Mouse (Mus musculus) liver, postnatal 0 days (tissue): Measurements from ENCODE around the gene Gm9837. TPM values are rescaled to one million over a fixed set of nuclear protein-coding genes. Genes with fewer than 3 reads are reported as not detected.
"Not testable (repeated sequence)": the region's sequence is repeated elsewhere in the genome, so short reads cannot be mapped to it uniquely, and the experiment has no call there.

Source experiments
- ATAC-seq: fragments of 200-750 bp; cut with Nextera tagmentation; 2 replicates; pipeline ENCODE4 v1.8.0; 2017; ENCODE audit warnings: mild to moderate bottlenecking, moderate library complexity
- DNase-seq: peaks from one replicate; pipeline ENCODE4 v3.0.0-alpha.2; 2016
- H3K27ac ChIP-seq: fragments of 300-500 bp; sonication (generic); 2 replicates; pipeline ENCODE4 v1.5.1; 2014; ENCODE audit warnings: antibody characterized with exemption, moderate library complexity, mild to moderate bottlenecking, low read depth
- H3K27me3 ChIP-seq: fragments of 300-500 bp; sonication (generic); 2 replicates; pipeline ENCODE4 v1.6.1; 2014; ENCODE audit warnings: low read length, control low read depth, mixed read lengths; ENCODE audit not compliant: insufficient read depth
- H3K36me3 ChIP-seq: fragments of 300-500 bp; sonication (generic); replicated peaks from 2 replicates; pipeline ENCODE4 v1.6.1; 2014; ENCODE audit warnings: mild to moderate bottlenecking, control low read depth, low read length, moderate library complexity, mixed read lengths; ENCODE audit not compliant: insufficient read depth
- H3K4me1 ChIP-seq: fragments of 300-500 bp; sonication (generic); 2 replicates; pipeline ENCODE4 v1.6.1; 2014; ENCODE audit warnings: antibody characterized with exemption, mild to moderate bottlenecking, control low read depth; ENCODE audit not compliant: insufficient read depth
- H3K4me2 ChIP-seq: fragments of 300-500 bp; sonication (generic); 2 replicates; pipeline ENCODE4 v1.6.1; 2014; ENCODE audit warnings: low read depth, mild to moderate bottlenecking, low read length, moderate library complexity, mixed read lengths
- H3K4me3 ChIP-seq: fragments of 300-500 bp; sonication (generic); 2 replicates; pipeline ENCODE4 v1.5.1; 2014; ENCODE audit warnings: low read depth, low read length
- H3K9ac ChIP-seq: fragments of 300-500 bp; sonication (generic); replicated peaks from 2 replicates; pipeline ENCODE4 v1.6.1; 2014; ENCODE audit warnings: mild to moderate bottlenecking, moderate library complexity
- H3K9me3 ChIP-seq: fragments of 300-500 bp; sonication (generic); 2 replicates; pipeline ENCODE4 v1.6.1; 2016; ENCODE audit warnings: mild to moderate bottlenecking, control low read depth, low read length, mixed read lengths
- CTCF ChIP-seq: sonication (generic); IDR thresholded peaks from 2 replicates; pipeline ENCODE4 v1.5.1; 2016; ENCODE audit warnings: antibody characterized with exemption, low read depth
- EP300 ChIP-seq: IDR thresholded peaks from 2 replicates; pipeline ENCODE4 v1.6.1; 2016; ENCODE audit warnings: antibody characterized with exemption, low read depth, mild to moderate bottlenecking
- WGBS: fragments of 180-500 bp; shearing (Covaris S2); extraction: QIAGEN DNeasy Blood & Tissue Kit; methylation state at CpG from one replicate; pipeline ENCODE4 v1.1.7; 2014; ENCODE audit not compliant: insufficient replicate concordance; 5-methylcytosine and 5-hydroxymethylcytosine counted together
- polyA plus RNA-seq: library from polyadenylated mRNA; unstranded; fragments of >200 nt; fragmentation: Nextera tagmentation; extraction: Ambion mirVana; gene quantifications from 2 replicates; pipeline ENCODE4 v1.2.1, GENCODE M21; 2015

Gm9837 gene
- polyA plus RNA-seq, 1 experiment from 2014 or later = not detected

GRCm38 (mm10) chr11:53431347-53432056, 38.8 kb downstream of the Gm9837 start:
- H3K4me2 ChIP-seq = peak overlapping the region; percentile 76
- no peaks in the 10 kb centered on the region for H3K27me3 ChIP-seq
- DNase-seq (no peak), ATAC-seq (peak; percentile 4)
- no peaks in the 10 kb centered on the region for H3K9me3 ChIP-seq
- no peak for TF ChIP-seq CTCF
- TF ChIP-seq EP300 = peak; percentile 66
- WGBS = 13% methylated on average over 9 of the region's 9 CpGs
- H3K27ac ChIP-seq = peak overlapping the region; percentile 98
- H3K9ac ChIP-seq = peak overlapping the region; percentile 49
- H3K36me3 ChIP-seq = peaks cover 9% of the 10 kb centered on the region
- H3K4me1 ChIP-seq = peaks cover 33% of the 10 kb centered on the region
- H3K4me3 ChIP-seq = peak overlapping the region; percentile 92

- H3K4me1 ChIP-seq = peaks cover 35% of the 10 kb centered on the region
- H3K4me3 ChIP-seq = peak within 1 kb of the TSS; percentile 92
- under 1% methylated on average over 44 of the region's 44 CpGs for WGBS
- TF ChIP-seq CTCF (no peak; the same call in 1 of the 2 replicates), EP300 (peak; percentile 83)
- peak; percentile 89 for ATAC-seq
- peak within 1 kb of the TSS; percentile 76 for H3K4me2 ChIP-seq
- H3K9me3 ChIP-seq = no peaks in the 10 kb centered on the region
- H3K27me3 ChIP-seq = no peaks in the 10 kb centered on the region
- peak within 1 kb of the TSS; percentile 98 for H3K27ac ChIP-seq
- peaks cover 9% of the 10 kb centered on the region for H3K36me3 ChIP-seq
- peak; percentile 99 for DNase-seq
- H3K9ac ChIP-seq = peak within 1 kb of the TSS; percentile 92
Measured at GRCm38 (mm10) chr11:53430670-53431346, 39.5 kb downstream of the Gm9837 start, which contains the start of the genes Uqcrq and Gdf9. Uqcrq (minus strand) TSS chr11:53430831. Gdf9 (plus strand) TSS chr11:53431023.

DNA sequence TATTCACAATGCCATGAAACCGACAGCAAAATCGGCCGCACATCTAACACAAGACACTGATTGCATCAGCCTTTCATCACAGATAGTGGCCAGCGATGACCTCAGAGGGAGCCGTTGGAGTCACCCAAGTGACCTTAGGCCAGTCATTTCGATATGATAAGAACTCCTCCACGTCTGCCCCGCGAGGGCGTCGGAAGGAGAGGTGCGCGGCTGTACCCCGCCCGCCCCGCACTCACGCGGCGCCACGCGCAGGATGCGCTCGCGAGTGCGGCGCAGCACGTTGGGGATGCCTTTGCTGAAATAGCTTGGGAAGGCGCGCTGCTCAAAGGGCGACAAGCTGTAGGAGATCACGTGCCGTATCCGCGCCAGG, 40.0 kb downstream of the Gm9837 start:
- Histone ChIP-seq H3K4me1 (peaks cover 36% of the 10 kb centered on the region), H3K9ac (peak overlapping the region; percentile 92), H3K9me3 (no peaks in the 10 kb centered on the region), H3K36me3 (peaks cover 9% of the 10 kb centered on the region), H3K4me2 (peak overlapping the region; percentile 76), H3K27ac (peak overlapping the region; percentile 98), H3K4me3 (peak overlapping the region; percentile 92), H3K27me3 (no peaks in the 10 kb centered on the region)
- peak; percentile 54 for ATAC-seq
- TF ChIP-seq CTCF (0 out of 2 replicates have a peak, but pooled peaks have one; percentile 3), EP300 (no peak)
- WGBS = under 1% methylated on average over 34 of the region's 34 CpGs
- DNase-seq = no peak

DNA sequence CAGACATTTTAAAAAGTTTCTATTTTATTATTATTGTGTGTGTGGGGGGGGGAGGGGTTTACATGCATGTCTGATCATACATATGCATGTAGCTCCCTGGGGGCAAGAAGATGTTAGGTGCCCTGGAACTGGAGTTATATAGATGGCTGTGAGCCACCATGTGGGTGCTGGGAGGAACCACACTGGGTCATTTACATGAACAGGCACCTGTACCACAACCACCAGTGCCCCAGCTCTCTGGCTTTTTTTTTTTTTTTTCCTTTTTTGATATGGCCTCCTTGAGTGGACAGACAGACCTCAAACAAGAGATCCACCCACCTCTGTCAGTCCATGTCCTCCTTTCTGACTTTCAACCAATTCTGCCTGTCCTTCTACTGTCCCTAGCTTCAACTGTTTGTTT, 41.1 kb downstream of the Gm9837 start:
- Histone ChIP-seq H3K4me2 (peak overlapping the region; percentile 76), H3K9ac (peak overlapping the region; percentile 92), H3K36me3 (peaks cover 9% of the 10 kb centered on the region), H3K27me3 (no peaks in the 10 kb centered on the region), H3K4me3 (peak overlapping the region; percentile 92; the same call in 1 of the 2 replicates), H3K9me3 (no peaks in the 10 kb centered on the region), H3K27ac (peak overlapping the region; percentile 98), H3K4me1 (peaks cover 36% of the 10 kb centered on the region)
- no peak for ATAC-seq
- no peak for TF ChIP-seq EP300
- TF ChIP-seq CTCF = no peak
- DNase-seq = no peak

GRCm38 (mm10) chr11:53428716-53429057, 41.6 kb downstream of the Gm9837 start:
- ATAC-seq (no peak), DNase-seq (no peak)
- Histone ChIP-seq H3K27ac (no peak overlapping the region), H3K9ac (no peak overlapping the region), H3K4me1 (peaks cover 39% of the 10 kb centered on the region), H3K4me3 (no peak overlapping the region), H3K4me2 (no peak overlapping the region), H3K9me3 (no peaks in the 10 kb centered on the region), H3K27me3 (no peaks in the 10 kb centered on the region), H3K36me3 (peaks cover 9% of the 10 kb centered on the region)
- WGBS = 93% methylated on average over 5 of the region's 5 CpGs
- TF ChIP-seq CTCF (no peak), EP300 (no peak)

DNA sequence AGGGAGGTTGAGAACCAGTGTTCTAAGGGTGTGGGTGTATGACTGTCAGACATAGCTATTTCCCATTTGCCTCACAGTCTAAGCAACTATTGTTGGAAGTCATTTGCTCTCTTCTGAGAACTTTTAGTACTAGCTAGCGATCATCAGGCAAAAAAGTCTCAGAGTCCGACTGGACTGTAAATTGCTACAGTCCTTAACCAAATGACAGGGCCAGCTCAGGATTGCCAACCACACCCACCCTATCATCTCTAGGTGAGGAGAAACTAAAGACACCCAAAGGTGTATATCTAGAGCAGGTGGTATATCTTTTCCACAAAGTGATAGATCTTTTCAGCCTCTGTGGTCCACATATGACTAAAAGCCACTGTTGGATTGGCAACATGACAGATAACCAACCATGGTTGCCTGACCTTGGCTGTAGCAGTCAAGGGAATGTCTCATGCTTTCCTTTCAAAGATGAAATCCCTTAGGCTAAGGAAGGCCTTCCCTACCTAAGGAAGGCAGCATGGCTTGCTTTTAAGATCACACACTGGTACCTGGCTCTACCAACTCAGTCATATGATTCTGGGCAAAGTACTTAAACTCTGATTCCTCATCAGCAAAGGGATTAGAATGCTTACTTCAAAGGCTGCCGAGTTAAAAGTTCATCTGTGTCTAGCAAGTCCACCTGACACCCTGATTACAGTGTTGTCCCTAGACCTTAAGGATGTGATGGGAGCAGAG, 42.1 kb downstream of the Gm9837 start:
- peaks cover 35% of the 10 kb centered on the region for H3K4me1 ChIP-seq
- no peak overlapping the region for H3K27ac ChIP-seq
- TF ChIP-seq CTCF (no peak), EP300 (no peak)
- H3K4me3 ChIP-seq = no peak overlapping the region
- 88% methylated on average over 3 of the region's 3 CpGs for WGBS
- H3K27me3 ChIP-seq = no peaks in the 10 kb centered on the region
- H3K36me3 ChIP-seq = peaks cover 9% of the 10 kb centered on the region
- ATAC-seq = no peak
- H3K9ac ChIP-seq = no peak overlapping the region
- H3K9me3 ChIP-seq = no peaks in the 10 kb centered on the region
- no peak for DNase-seq
- no peak overlapping the region for H3K4me2 ChIP-seq

DNA sequence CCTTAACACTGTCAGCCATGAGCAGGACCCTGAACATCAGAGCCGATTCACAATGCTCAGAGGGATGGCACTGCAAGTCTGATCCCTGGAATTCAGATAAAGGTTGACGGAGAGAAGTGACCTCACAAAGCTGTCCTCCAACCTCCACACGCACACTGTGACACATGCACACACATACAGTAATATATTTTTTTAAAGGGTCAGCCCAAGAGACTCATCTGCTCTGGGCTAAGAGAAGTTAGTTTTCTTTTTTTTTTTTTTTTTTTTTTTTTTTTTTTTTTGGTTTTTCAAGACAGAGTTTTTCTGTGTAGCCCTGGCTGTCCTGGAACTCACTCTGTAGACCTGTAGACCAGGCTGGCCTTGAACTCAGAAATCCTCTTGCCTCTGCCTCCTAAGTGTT, 43.4 kb downstream of the Gm9837 start:
- not testable (repeated sequence) for H3K36me3 ChIP-seq, H3K9me3 ChIP-seq, ATAC-seq, H3K27ac ChIP-seq, H3K4me2 ChIP-seq, DNase-seq, H3K4me3 ChIP-seq, H3K9ac ChIP-seq, H3K27me3 ChIP-seq
- WGBS = 82% methylated on average over 3 of the region's 3 CpGs
- H3K4me1 ChIP-seq = peaks cover 24% of the 10 kb centered on the region
